Mouse (Mus musculus) hindbrain, embryonic 11.5 days (tissue): Measurements from ENCODE around the gene Tas2r138. TPM values are rescaled to one million over a fixed set of nuclear protein-coding genes. Genes with fewer than 3 reads are reported as not detected.
"Not testable (repeated sequence)": the region's sequence is repeated elsewhere in the genome, so short reads cannot be mapped to it uniquely, and the experiment has no call there.

Experiments used
- ATAC-seq: fragments of 200-750 bp; cut with Nextera tagmentation; 2 replicates; pipeline ENCODE4 v1.8.0; 2017; ENCODE audit warnings: mild to moderate bottlenecking, moderate TSS enrichment, moderate library complexity; ENCODE audit not compliant: low FRiP score
- DNase-seq: peaks from one replicate; pipeline ENCODE4 v3.0.0-alpha.2; 2015; ENCODE audit warnings: low spot score
- H3K27ac ChIP-seq: fragments of 300-500 bp; sonication (generic); 2 replicates; pipeline ENCODE4 v1.5.1; 2014; ENCODE audit warnings: mild to moderate bottlenecking, low read depth, low read length
- H3K27me3 ChIP-seq: fragments of 300-500 bp; sonication (generic); 2 replicates; pipeline ENCODE4 v1.6.1; 2014; ENCODE audit warnings: mild to moderate bottlenecking, low read length, moderate library complexity, mixed read lengths; ENCODE audit not compliant: control insufficient read depth, insufficient read depth
- H3K36me3 ChIP-seq: fragments of 300-500 bp; sonication (generic); 2 replicates; pipeline ENCODE4 v1.6.1; 2014; ENCODE audit warnings: mild to moderate bottlenecking, low read length, moderate library complexity, mixed read lengths; ENCODE audit not compliant: control insufficient read depth, insufficient read depth
- H3K4me1 ChIP-seq: fragments of 300-500 bp; sonication (generic); replicated peaks from 2 replicates; pipeline ENCODE4 v1.6.1; 2014; ENCODE audit warnings: low read length, mixed read lengths; ENCODE audit not compliant: control insufficient read depth, insufficient read depth
- H3K4me2 ChIP-seq: fragments of 300-500 bp; sonication (generic); replicated peaks from 2 replicates; pipeline ENCODE4 v1.6.1; 2014; ENCODE audit warnings: mild to moderate bottlenecking, low read depth, low read length
- H3K4me3 ChIP-seq: fragments of 300-500 bp; sonication (generic); 2 replicates; pipeline ENCODE4 v1.5.1; 2014; ENCODE audit warnings: low read depth, low read length
- H3K9ac ChIP-seq: fragments of 300-500 bp; sonication (generic); 2 replicates; pipeline ENCODE4 v1.6.1; 2014; ENCODE audit warnings: low read depth, low read length
- H3K9me3 ChIP-seq: fragments of 300-500 bp; sonication (generic); 2 replicates; pipeline ENCODE4 v1.6.1; 2016; ENCODE audit warnings: low read length; ENCODE audit not compliant: control insufficient read depth
- WGBS: fragments of 180-500 bp; shearing (Covaris S2); extraction: QIAGEN DNeasy Blood & Tissue Kit; methylation state at CpG from one replicate; pipeline ENCODE4 v1.1.7; 2014; 5-methylcytosine and 5-hydroxymethylcytosine counted together
- polyA plus RNA-seq: library from polyadenylated mRNA; unstranded; fragments of >200 nt; fragmentation: Nextera tagmentation; extraction: Ambion mirVana; gene quantifications from 2 replicates; pipeline ENCODE4 v1.2.1, GENCODE M21; 2014

Gene Tas2r138
- polyA plus RNA-seq, 1 experiment from 2014 or later = not detected

- Histone ChIP-seq H3K4me2 (no peak within 1 kb of the TSS), H3K27me3 (no peaks in the 10 kb centered on the region), H3K9ac (no peak within 1 kb of the TSS), H3K4me1 (no peaks in the 10 kb centered on the region), H3K36me3 (no peaks in the 10 kb centered on the region), H3K9me3 (no peaks in the 10 kb centered on the region), H3K4me3 (no peak within 1 kb of the TSS), H3K27ac (no peak within 1 kb of the TSS)
- no peak for DNase-seq
- 87% methylated on average over 8 of the region's 8 CpGs for WGBS
- ATAC-seq = no peak
Measured at GRCm38 (mm10) chr6:40628406-40629000, 15.4 kb upstream of the Tas2r138 start, which contains the start of gene Mgam. Gene Mgam, plus strand, starts transcription at chr6:40628831.

GRCm38 (mm10) chr6:40626111-40626510, 13.0 kb upstream of the Tas2r138 start:
- ATAC-seq (no peak), DNase-seq (no peak)
- no peak overlapping the region for H3K9ac ChIP-seq
- no peaks in the 10 kb centered on the region for H3K27me3 ChIP-seq
- H3K4me1 ChIP-seq = no peaks in the 10 kb centered on the region
- no peak overlapping the region for H3K27ac ChIP-seq
- no peak overlapping the region for H3K4me2 ChIP-seq
- H3K4me3 ChIP-seq = no peak overlapping the region
- H3K36me3 ChIP-seq = no peaks in the 10 kb centered on the region
- H3K9me3 ChIP-seq = no peaks in the 10 kb centered on the region
- WGBS = 44% methylated on average over 1 of the region's 1 CpGs

GRCm38 (mm10) chr6:40617965-40618364, 4.9 kb upstream of the Tas2r138 start:
- Histone ChIP-seq H3K4me1 (no peaks in the 10 kb centered on the region), H3K27me3 (no peaks in the 10 kb centered on the region), H3K4me2 (no peak overlapping the region), H3K4me3 (no peak overlapping the region), H3K36me3 (no peaks in the 10 kb centered on the region), H3K9ac (no peak overlapping the region), H3K27ac (no peak overlapping the region), H3K9me3 (no peaks in the 10 kb centered on the region)
- ATAC-seq (peak; percentile 77), DNase-seq (peak; percentile 85)
- 19% methylated on average over 2 of the region's 2 CpGs for WGBS

GRCm38 (mm10) chr6:40610244-40610643, 2.9 kb downstream of the Tas2r138 start:
- no peak overlapping the region for H3K9ac ChIP-seq
- no peaks in the 10 kb centered on the region for H3K9me3 ChIP-seq
- ATAC-seq = no peak
- H3K27me3 ChIP-seq = no peaks in the 10 kb centered on the region
- H3K4me2 ChIP-seq = no peak overlapping the region
- H3K36me3 ChIP-seq = no peaks in the 10 kb centered on the region
- H3K27ac ChIP-seq = no peak overlapping the region
- DNase-seq = no peak
- whole genome bisulfite sequencing = 86% methylated on average over 8 of the region's 8 CpGs
- no peaks in the 10 kb centered on the region for H3K4me1 ChIP-seq
- H3K4me3 ChIP-seq = no peak overlapping the region

GRCm38 (mm10) chr6:40607431-40607830, 5.7 kb downstream of the Tas2r138 start:
- Histone ChIP-seq H3K36me3 (no peaks in the 10 kb centered on the region), H3K4me2 (no peak overlapping the region), H3K9me3 (no peaks in the 10 kb centered on the region), H3K4me1 (no peaks in the 10 kb centered on the region), H3K27ac (no peak overlapping the region), H3K27me3 (no peaks in the 10 kb centered on the region), H3K9ac (no peak overlapping the region), H3K4me3 (no peak overlapping the region)
- no peak for DNase-seq
- no peak for ATAC-seq

- not testable (repeated sequence) for H3K4me2 ChIP-seq, H3K9ac ChIP-seq, H3K36me3 ChIP-seq, H3K9me3 ChIP-seq, H3K27me3 ChIP-seq, DNase-seq, ATAC-seq, H3K4me1 ChIP-seq, H3K4me3 ChIP-seq, H3K27ac ChIP-seq
- 31% methylated on average over 4 of the region's 4 CpGs for WGBS
Measured at GRCm38 (mm10) chr6:40598546-40598945, 14.6 kb downstream of the Tas2r138 start.

- Histone ChIP-seq H3K27me3 (no peaks in the 10 kb centered on the region), H3K36me3 (no peaks in the 10 kb centered on the region), H3K9me3 (no peaks in the 10 kb centered on the region), H3K27ac (no peak overlapping the region), H3K4me3 (no peak overlapping the region), H3K4me2 (no peak overlapping the region), H3K4me1 (no peaks in the 10 kb centered on the region), H3K9ac (no peak overlapping the region)
- ATAC-seq (no peak), DNase-seq (no peak)
- 82% methylated on average over 3 of the region's 3 CpGs for WGBS
Measured at GRCm38 (mm10) chr6:40594804-40595550, 18.1 kb downstream of the Tas2r138 start.

- Histone ChIP-seq H3K4me2 (no peak overlapping the region), H3K4me3 (no peak overlapping the region), H3K27me3 (no peaks in the 10 kb centered on the region), H3K4me1 (no peaks in the 10 kb centered on the region), H3K9ac (no peak overlapping the region), H3K9me3 (no peaks in the 10 kb centered on the region), H3K36me3 (no peaks in the 10 kb centered on the region), H3K27ac (no peak overlapping the region)
- DNase-seq (no peak), ATAC-seq (no peak)
- WGBS = 93% methylated on average over 2 of the region's 2 CpGs
Measured at GRCm38 (mm10) chr6:40588346-40588745, 24.8 kb downstream of the Tas2r138 start.

- Histone ChIP-seq H3K4me2 (no peak within 1 kb of the TSS), H3K4me3 (no peak within 1 kb of the TSS), H3K9ac (no peak within 1 kb of the TSS), H3K36me3 (no peaks in the 10 kb centered on the region), H3K4me1 (no peaks in the 10 kb centered on the region), H3K27ac (no peak within 1 kb of the TSS), H3K27me3 (no peaks in the 10 kb centered on the region), H3K9me3 (no peaks in the 10 kb centered on the region)
- WGBS = 88% methylated on average over 5 of the region's 5 CpGs
- ATAC-seq = no peak
- DNase-seq = no peak
Measured at GRCm38 (mm10) chr6:40585645-40586044, 27.5 kb downstream of the Tas2r138 start, which contains the start of gene Clec5a. Gene Clec5a, minus strand, starts transcription at chr6:40585821.
